Mouse (Mus musculus): ENCODE data around the gene Sntb2. TPM values are rescaled to one million over a fixed set of nuclear protein-coding genes. Genes with fewer than 3 reads are reported as not detected.

Sntb2 gene
- polyA plus RNA-seq, 1 experiment from 2014 or later = 9.1 TPM

DNA sequence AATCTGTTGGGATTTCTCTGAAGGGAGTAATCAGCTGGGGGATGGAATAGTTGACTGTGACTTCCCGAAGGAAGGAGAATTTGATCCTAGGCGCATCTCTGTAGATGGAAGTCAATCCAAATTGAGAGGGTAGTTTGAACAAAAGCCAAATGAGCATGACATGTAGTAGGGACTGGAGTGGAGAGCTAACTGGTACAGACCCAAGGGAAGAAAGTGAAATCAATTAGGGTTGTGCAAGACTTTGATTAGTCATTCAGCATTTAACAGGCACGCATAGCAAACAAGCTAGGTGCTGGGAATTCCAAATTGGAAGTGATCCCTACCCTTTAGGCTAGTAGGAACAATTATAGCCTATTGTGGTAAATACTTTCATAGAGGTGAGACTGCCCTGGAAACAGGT is 6.3 kb downstream of the Sntb2 start:
- DNase-seq (ENCODE audit: low spot score) (no peak), ATAC-seq (ENCODE audit: low FRiP score, low TSS enrichment) (no peak)
- H3K4me3 ChIP-seq (ENCODE audit: low read depth, low read length) = no peak overlapping the region
- H3K36me3 ChIP-seq (ENCODE audit: control insufficient read depth, insufficient read depth, low read length) = no peaks in the 10 kb centered on the region
- H3K9me3 ChIP-seq (ENCODE audit: control insufficient read depth, low read length) = no peaks in the 10 kb centered on the region
- 77% methylated on average over 3 of the region's 3 CpGs for WGBS
- no peak overlapping the region for H3K4me2 ChIP-seq (replicated peaks; ENCODE audit: low read depth)
- H3K27ac ChIP-seq (replicated peaks) = no peak overlapping the region
- H3K27me3 ChIP-seq (ENCODE audit: control insufficient read depth, insufficient read depth, low read length) = no peaks in the 10 kb centered on the region
- no peak overlapping the region for H3K9ac ChIP-seq (ENCODE audit: low read length)
- TF ChIP-seq EP300 (optimal IDR thresholded peaks at IDR 0.05) (no peak), CTCF (IDR thresholded peaks at IDR 0.05; ENCODE audit: low read depth) (no peak)
- peaks cover 6% of the 10 kb centered on the region; the same call in 1 of the 2 replicates for H3K4me1 ChIP-seq (replicated peaks; ENCODE audit: control insufficient read depth, insufficient read depth)

GRCm38 (mm10) chr8:106943874-106944418 is 8.4 kb downstream of the Sntb2 start:
- TF ChIP-seq CTCF (IDR thresholded peaks at IDR 0.05; ENCODE audit: low read depth) (no peak), EP300 (optimal IDR thresholded peaks at IDR 0.05) (no peak)
- H3K9me3 ChIP-seq (ENCODE audit: control insufficient read depth, low read length) = no peaks in the 10 kb centered on the region
- H3K9ac ChIP-seq (ENCODE audit: low read length) = no peak overlapping the region
- 78% methylated on average over 3 of the region's 3 CpGs for WGBS
- no peak for ATAC-seq (ENCODE audit: low FRiP score, low TSS enrichment)
- H3K4me2 ChIP-seq (replicated peaks; ENCODE audit: low read depth) = no peak overlapping the region
- no peak overlapping the region for H3K27ac ChIP-seq (replicated peaks)
- no peak for DNase-seq (ENCODE audit: low spot score)
- no peak overlapping the region for H3K4me3 ChIP-seq (ENCODE audit: low read depth, low read length)
- no peaks in the 10 kb centered on the region for H3K36me3 ChIP-seq (ENCODE audit: control insufficient read depth, insufficient read depth, low read length)
- no peaks in the 10 kb centered on the region for H3K4me1 ChIP-seq (replicated peaks; ENCODE audit: control insufficient read depth, insufficient read depth)
- no peaks in the 10 kb centered on the region for H3K27me3 ChIP-seq (ENCODE audit: control insufficient read depth, insufficient read depth, low read length)

- 0 out of 2 replicates have a peak overlapping the region, but pooled peaks have one; percentile 45 for H3K27ac ChIP-seq (replicated peaks)
- ATAC-seq (ENCODE audit: low FRiP score, low TSS enrichment) = no peak
- TF ChIP-seq EP300 (optimal IDR thresholded peaks at IDR 0.05) = no peak
- TF ChIP-seq CTCF (IDR thresholded peaks at IDR 0.05; ENCODE audit: low read depth) = no peak
- no peak overlapping the region for H3K4me2 ChIP-seq (replicated peaks; ENCODE audit: low read depth)
- no peaks in the 10 kb centered on the region for H3K36me3 ChIP-seq (ENCODE audit: control insufficient read depth, insufficient read depth, low read length)
- H3K4me3 ChIP-seq (ENCODE audit: low read depth, low read length) = no peak overlapping the region
- DNase-seq (ENCODE audit: low spot score) = no peak
- no peaks in the 10 kb centered on the region for H3K4me1 ChIP-seq (replicated peaks; ENCODE audit: control insufficient read depth, insufficient read depth)
- no peaks in the 10 kb centered on the region for H3K9me3 ChIP-seq (ENCODE audit: control insufficient read depth, low read length)
- 44% methylated on average over 3 of the region's 3 CpGs for WGBS
- H3K9ac ChIP-seq (ENCODE audit: low read length) = no peak overlapping the region
- H3K27me3 ChIP-seq (ENCODE audit: control insufficient read depth, insufficient read depth, low read length) = no peaks in the 10 kb centered on the region
These were observed 9.2 kb downstream of the Sntb2 start for GRCm38 (mm10) chr8:106944756-106945155.

DNA sequence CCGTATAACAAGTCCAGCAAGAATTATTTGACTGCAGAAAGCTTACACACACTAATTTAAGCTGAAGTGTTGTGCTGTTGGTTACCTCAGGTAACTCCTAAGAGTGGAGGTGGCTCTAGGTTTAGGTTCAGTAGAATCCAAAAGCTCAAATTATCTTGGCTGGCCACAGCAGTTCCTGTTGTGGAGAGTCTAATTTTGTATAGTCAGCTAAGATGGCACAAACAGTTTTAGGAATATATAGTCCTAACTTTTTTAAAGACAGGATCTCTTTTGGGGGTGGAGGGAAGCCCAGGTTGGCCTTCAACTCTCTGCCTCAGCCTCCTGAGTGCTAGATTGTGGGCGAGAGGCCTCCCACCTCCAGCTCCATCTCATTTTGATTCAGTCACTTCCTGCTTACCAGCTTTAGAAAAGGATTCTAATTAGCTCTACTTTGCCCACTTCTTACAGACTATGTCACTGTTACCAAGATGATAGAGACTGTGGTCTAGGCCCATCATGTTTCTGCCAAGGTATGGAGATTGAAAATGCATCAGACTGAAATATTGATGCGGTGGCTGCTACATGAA is 13.2 kb downstream of the Sntb2 start:
- no peak for TF ChIP-seq CTCF (IDR thresholded peaks at IDR 0.05; ENCODE audit: low read depth)
- no peak for TF ChIP-seq EP300 (optimal IDR thresholded peaks at IDR 0.05)

DNA sequence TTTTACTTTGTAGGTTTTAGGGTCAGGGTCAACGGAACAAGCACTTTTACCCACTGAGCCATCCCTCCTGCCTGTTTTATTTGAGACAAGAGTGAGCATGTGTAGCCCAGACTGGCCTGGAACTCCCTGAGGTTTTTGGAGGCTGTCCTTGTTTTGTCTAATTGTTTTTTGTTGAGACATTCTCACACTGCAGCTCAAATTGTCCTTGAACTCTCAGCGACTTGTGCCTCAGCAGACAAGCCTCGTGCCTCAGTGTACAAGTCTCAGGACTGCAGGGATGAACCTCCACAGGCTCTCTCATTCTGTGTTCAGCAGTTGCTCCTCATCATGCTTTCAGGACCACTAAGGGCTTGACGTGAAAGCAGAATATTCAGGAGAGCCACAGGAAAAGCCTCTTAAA is 16.2 kb downstream of the Sntb2 start:
- H3K4me1 ChIP-seq (replicated peaks; ENCODE audit: control insufficient read depth, insufficient read depth) = no peaks in the 10 kb centered on the region
- no peak overlapping the region for H3K4me3 ChIP-seq (ENCODE audit: low read depth, low read length)
- H3K36me3 ChIP-seq (ENCODE audit: control insufficient read depth, insufficient read depth, low read length) = no peaks in the 10 kb centered on the region
- H3K9ac ChIP-seq (ENCODE audit: low read length) = no peak overlapping the region
- H3K27ac ChIP-seq (replicated peaks) = no peak overlapping the region
- H3K9me3 ChIP-seq (ENCODE audit: control insufficient read depth, low read length) = no peaks in the 10 kb centered on the region
- H3K4me2 ChIP-seq (replicated peaks; ENCODE audit: low read depth) = no peak overlapping the region
- ATAC-seq (ENCODE audit: low FRiP score, low TSS enrichment) (no peak), DNase-seq (ENCODE audit: low spot score) (no peak)
- TF ChIP-seq CTCF (IDR thresholded peaks at IDR 0.05; ENCODE audit: low read depth) (no peak), EP300 (optimal IDR thresholded peaks at IDR 0.05) (no peak)
- WGBS = 51% methylated on average over 4 of the region's 4 CpGs
- H3K27me3 ChIP-seq (ENCODE audit: control insufficient read depth, insufficient read depth, low read length) = no peaks in the 10 kb centered on the region

More for the DNA sequence above, 13.2 kb downstream of the Sntb2 start:
- no peaks in the 10 kb centered on the region for H3K27me3 ChIP-seq (ENCODE audit: control insufficient read depth, insufficient read depth, low read length)
- no peak overlapping the region for H3K4me3 ChIP-seq (ENCODE audit: low read depth, low read length)
- no peak overlapping the region for H3K9ac ChIP-seq (ENCODE audit: low read length)
- H3K4me2 ChIP-seq (replicated peaks; ENCODE audit: low read depth) = no peak overlapping the region
- no peaks in the 10 kb centered on the region for H3K9me3 ChIP-seq (ENCODE audit: control insufficient read depth, low read length)
- no peak overlapping the region for H3K27ac ChIP-seq (replicated peaks)
- H3K36me3 ChIP-seq (ENCODE audit: control insufficient read depth, insufficient read depth, low read length) = no peaks in the 10 kb centered on the region
- DNase-seq (ENCODE audit: low spot score) = no peak
- H3K4me1 ChIP-seq (replicated peaks; ENCODE audit: control insufficient read depth, insufficient read depth) = no peaks in the 10 kb centered on the region
- WGBS = 69% methylated on average over 3 of the region's 3 CpGs
- ATAC-seq (ENCODE audit: low FRiP score, low TSS enrichment) = no peak

DNA sequence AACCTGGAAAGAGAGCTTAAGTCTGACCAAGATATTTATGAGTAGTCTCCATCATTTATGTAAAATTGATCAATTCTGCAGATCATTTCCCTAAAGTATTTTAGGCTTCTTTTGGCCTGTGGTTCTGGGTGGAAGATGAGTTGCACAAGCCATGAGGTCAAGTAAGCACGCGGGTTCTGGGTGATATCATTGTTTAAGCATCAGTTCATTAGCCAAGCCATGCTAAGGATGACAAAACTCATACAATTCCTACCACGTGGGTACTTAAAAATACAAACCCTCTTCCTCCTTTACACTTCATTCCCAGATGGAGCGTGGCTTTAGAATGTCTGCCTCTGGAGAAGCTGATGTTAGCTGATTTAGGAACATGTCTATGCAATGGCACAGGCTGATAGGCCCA is 18.0 kb downstream of the Sntb2 start:
- Histone ChIP-seq H3K4me3 (ENCODE audit: low read depth, low read length) (no peak overlapping the region), H3K9me3 (ENCODE audit: control insufficient read depth, low read length) (no peaks in the 10 kb centered on the region), H3K4me1 (replicated peaks; ENCODE audit: control insufficient read depth, insufficient read depth) (no peaks in the 10 kb centered on the region), H3K4me2 (replicated peaks; ENCODE audit: low read depth) (no peak overlapping the region), H3K27ac (replicated peaks) (no peak overlapping the region), H3K36me3 (ENCODE audit: control insufficient read depth, insufficient read depth, low read length) (no peaks in the 10 kb centered on the region), H3K27me3 (ENCODE audit: control insufficient read depth, insufficient read depth, low read length) (no peaks in the 10 kb centered on the region), H3K9ac (ENCODE audit: low read length) (no peak overlapping the region)
- DNase-seq (ENCODE audit: low spot score) (no peak), ATAC-seq (ENCODE audit: low FRiP score, low TSS enrichment) (no peak; the same call in 1 of the 2 replicates)
- TF ChIP-seq EP300 (optimal IDR thresholded peaks at IDR 0.05) (no peak), CTCF (IDR thresholded peaks at IDR 0.05; ENCODE audit: low read depth) (no peak)
- WGBS = 42% methylated on average over 4 of the region's 4 CpGs
